Mouse (Mus musculus): Measurements from ENCODE around the gene Gm11983.

GRCm38 (mm10) chr11:6843831-6844230 lies 6.4 kb upstream of the Gm11983 start:
- TF ChIP-seq GATA1 (IDR thresholded peaks at IDR 0.05; ENCODE audit: borderline replicate concordance, low read length) = no peak
- no peak for TF ChIP-seq FLI1 (IDR thresholded peaks at IDR 0.05; ENCODE audit: low read length)
